Mouse (Mus musculus): ENCODE results near the gene 2010300C02Rik. TPM values are rescaled to one million over a fixed set of nuclear protein-coding genes. Genes with fewer than 3 reads are reported as not detected.

2010300C02Rik gene
- polyA plus RNA-seq, 1 experiment from 2014 or later: 14.2 TPM

DNA sequence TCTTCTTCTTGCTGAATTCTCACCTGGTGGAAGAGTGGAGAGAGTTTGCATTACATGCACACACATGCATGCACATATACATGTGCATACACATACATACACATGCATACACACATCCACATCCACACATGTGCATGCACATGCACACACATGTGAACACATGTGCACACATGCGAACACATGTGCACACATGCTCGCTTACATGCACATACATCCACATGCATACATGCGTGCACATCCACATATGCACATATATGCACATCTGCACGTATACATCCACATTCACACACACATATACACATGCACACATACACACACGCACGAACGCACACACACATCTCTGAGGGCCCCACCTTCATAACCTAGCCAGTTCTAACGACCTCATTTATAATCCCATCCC lies 136.7 kb downstream of the 2010300C02Rik start:
- H3K27ac ChIP-seq: no peak overlapping the region
- H3K27me3 ChIP-seq (replicated peaks): no peaks in the 10 kb centered on the region
- H3K36me3 ChIP-seq: no peaks in the 10 kb centered on the region
- WGBS: 78% methylated on average over 8 of the region's 8 CpGs
- no peak overlapping the region for H3K4me2 ChIP-seq (replicated peaks)
- H3K9ac ChIP-seq: no peak overlapping the region
- 0 out of 2 replicates have a peak, but pooled peaks have one; percentile 5 for ATAC-seq
- H3K9me3 ChIP-seq: no peaks in the 10 kb centered on the region
- peaks cover 11% of the 10 kb centered on the region for H3K4me1 ChIP-seq (replicated peaks)
- H3K4me3 ChIP-seq (replicated peaks): no peak overlapping the region

DNA sequence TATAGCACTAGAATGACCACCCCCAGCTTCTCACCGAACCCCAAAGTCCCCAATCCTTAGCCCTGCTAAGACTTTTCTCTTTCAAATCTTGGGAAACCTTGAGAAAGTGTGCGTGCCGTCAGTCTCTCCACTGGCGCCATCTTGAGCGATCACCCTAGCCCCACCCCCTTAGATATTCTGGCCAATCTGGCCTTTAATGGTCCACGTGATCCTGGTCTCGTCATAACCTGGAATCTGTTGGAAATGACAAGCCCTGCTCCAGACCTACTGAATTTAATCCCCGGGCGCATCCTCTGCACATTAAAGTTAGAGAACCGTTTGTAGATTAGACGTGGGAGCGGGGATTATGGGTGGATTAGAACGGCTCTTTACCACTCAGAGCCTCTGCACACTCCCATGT lies 140.2 kb downstream of the 2010300C02Rik start:
- Histone ChIP-seq H3K4me2 (replicated peaks) (no peak overlapping the region), H3K27ac (no peak overlapping the region), H3K4me3 (replicated peaks) (no peak overlapping the region), H3K9ac (no peak overlapping the region), H3K4me1 (replicated peaks) (peaks cover 8% of the 10 kb centered on the region), H3K9me3 (no peaks in the 10 kb centered on the region), H3K36me3 (no peaks in the 10 kb centered on the region), H3K27me3 (replicated peaks) (no peaks in the 10 kb centered on the region)
- 94% methylated on average over 13 of the region's 13 CpGs for WGBS
- no peak for ATAC-seq

DNA sequence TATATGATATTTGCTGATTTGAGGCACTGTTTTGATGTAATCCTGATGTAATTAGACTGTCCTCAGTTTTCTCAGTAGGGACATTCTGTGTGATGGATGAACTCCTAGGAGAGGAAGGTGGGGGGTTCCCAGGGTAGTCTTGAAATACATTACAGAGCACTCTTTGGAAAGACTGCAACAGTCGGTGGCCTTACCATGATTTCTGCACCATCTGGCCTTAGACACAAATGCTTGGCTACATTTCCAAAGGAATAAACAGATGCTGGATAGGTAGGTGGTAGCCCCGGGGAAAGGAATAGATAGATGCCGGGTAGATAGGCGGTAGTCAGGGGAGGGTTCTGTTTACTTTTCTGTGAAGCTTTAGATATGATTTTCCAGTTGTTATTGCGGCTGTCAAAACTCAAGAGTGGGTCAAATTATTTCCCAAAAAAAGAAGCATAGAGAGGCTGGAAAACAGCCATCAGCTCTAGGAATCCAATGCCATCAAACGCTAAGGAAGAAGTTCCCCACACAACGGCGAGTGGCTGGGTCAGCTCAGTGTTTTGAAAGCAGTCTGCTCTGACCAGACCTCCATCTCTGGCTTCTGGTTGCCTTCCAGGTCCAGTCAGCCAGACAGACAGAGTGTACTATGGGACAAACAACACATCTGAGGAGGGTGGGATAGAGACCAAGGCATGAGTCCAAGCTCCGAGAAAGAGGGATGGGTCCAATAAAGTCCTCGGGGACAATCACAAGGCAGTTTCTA lies 147.2 kb downstream of the 2010300C02Rik start:
- no peaks in the 10 kb centered on the region for H3K27me3 ChIP-seq (replicated peaks)
- no peaks in the 10 kb centered on the region for H3K9me3 ChIP-seq
- no peak for ATAC-seq
- H3K9ac ChIP-seq: no peak overlapping the region
- H3K36me3 ChIP-seq: no peaks in the 10 kb centered on the region
- H3K4me2 ChIP-seq (replicated peaks): no peak overlapping the region
- no peak overlapping the region for H3K27ac ChIP-seq
- H3K4me3 ChIP-seq (replicated peaks): no peak overlapping the region
- 0 out of 2 replicates have a peak, but pooled peaks cover 5% of the 10 kb centered on the region for H3K4me1 ChIP-seq (replicated peaks)
- 54% methylated on average over 10 of the region's 10 CpGs for WGBS

DNA sequence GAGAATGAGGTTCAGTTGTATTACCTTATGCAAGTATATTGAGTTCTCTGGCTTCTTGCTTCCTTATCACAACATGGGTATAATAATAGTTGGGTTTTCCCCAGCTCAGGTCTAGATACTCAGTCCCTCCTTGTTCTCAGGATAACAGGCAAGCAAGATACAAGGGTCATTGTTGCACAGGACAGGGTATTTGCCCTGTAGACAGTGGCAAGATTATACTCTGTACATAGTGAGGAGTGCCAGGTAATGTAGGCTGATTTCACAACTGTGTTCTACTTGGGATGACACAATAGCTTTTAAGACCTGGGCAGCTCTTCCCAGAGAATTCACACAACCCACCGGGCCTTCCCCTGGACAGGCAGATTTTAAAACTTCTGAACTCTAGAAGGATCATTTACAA lies 151.5 kb downstream of the 2010300C02Rik start:
- WGBS: 55% methylated on average over 1 of the region's 1 CpGs
- H3K36me3 ChIP-seq: no peaks in the 10 kb centered on the region
- peak; percentile 92 for ATAC-seq
- no peak overlapping the region for H3K4me3 ChIP-seq (replicated peaks)
- H3K9me3 ChIP-seq: no peaks in the 10 kb centered on the region
- H3K9ac ChIP-seq: no peak overlapping the region
- peak overlapping the region; percentile 44; the same call in 1 of the 2 replicates for H3K27ac ChIP-seq
- H3K4me2 ChIP-seq (replicated peaks): no peak overlapping the region
- 0 out of 2 replicates have a peak, but pooled peaks cover 8% of the 10 kb centered on the region for H3K4me1 ChIP-seq (replicated peaks)
- no peaks in the 10 kb centered on the region for H3K27me3 ChIP-seq (replicated peaks)

DNA sequence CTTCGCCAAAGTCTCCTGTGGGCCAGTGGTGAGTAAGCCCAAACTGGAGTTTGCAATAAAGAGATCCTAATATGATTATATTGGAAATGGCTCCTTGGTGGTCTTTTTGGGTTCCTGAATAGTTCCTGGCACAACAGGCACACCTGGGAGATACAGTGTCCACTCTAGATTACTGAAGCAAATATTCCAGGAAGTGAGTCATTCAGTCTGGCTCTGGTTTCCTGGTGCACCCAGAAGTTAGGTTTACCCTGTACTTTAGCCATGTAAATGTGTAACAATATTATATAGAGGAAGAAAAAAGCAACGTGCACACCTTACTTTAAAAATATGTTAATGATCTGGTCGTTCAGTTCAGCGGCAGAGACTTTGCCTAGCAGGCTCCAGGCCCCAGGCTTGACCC lies 153.1 kb downstream of the 2010300C02Rik start:
- H3K4me1 ChIP-seq (replicated peaks): 0 out of 2 replicates have a peak, but pooled peaks cover 3% of the 10 kb centered on the region
- H3K9me3 ChIP-seq: no peaks in the 10 kb centered on the region
- no peak overlapping the region for H3K9ac ChIP-seq
- H3K4me2 ChIP-seq (replicated peaks): no peak overlapping the region
- ATAC-seq: peak; percentile 68
- H3K36me3 ChIP-seq: no peaks in the 10 kb centered on the region
- H3K27ac ChIP-seq: peak overlapping the region; percentile 54
- WGBS: 60% methylated on average over 4 of the region's 4 CpGs
- no peak overlapping the region for H3K4me3 ChIP-seq (replicated peaks)
- no peaks in the 10 kb centered on the region for H3K27me3 ChIP-seq (replicated peaks)

DNA sequence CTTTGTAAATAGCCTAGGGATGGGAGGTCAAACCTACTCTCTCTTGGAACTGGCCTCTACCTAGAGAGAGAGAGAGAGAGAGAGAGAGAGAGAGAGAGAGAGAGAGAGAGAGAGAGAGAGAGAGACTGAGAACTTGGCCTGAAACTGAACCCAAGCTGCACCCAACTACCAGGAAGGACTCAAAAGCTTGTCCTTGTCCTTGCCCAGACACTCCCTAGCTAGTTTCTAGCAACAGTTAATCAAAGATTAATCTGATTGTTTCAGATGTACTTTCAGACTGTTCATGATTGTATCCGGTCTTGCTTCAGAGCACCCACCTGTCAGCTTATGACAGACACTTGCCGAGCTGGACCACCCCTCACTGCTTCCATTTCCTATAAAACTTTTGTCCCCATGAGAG lies 153.5 kb downstream of the 2010300C02Rik start:
- H3K9ac ChIP-seq: no peak overlapping the region
- 0 out of 2 replicates have a peak, but pooled peaks cover 3% of the 10 kb centered on the region for H3K4me1 ChIP-seq (replicated peaks)
- no peaks in the 10 kb centered on the region for H3K9me3 ChIP-seq
- H3K36me3 ChIP-seq: no peaks in the 10 kb centered on the region
- peak overlapping the region; percentile 54 for H3K27ac ChIP-seq
- peak; percentile 63 for ATAC-seq
- no peak overlapping the region for H3K4me3 ChIP-seq (replicated peaks)
- no peaks in the 10 kb centered on the region for H3K27me3 ChIP-seq (replicated peaks)
- H3K4me2 ChIP-seq (replicated peaks): no peak overlapping the region
- 61% methylated on average over 2 of the region's 2 CpGs for WGBS

DNA sequence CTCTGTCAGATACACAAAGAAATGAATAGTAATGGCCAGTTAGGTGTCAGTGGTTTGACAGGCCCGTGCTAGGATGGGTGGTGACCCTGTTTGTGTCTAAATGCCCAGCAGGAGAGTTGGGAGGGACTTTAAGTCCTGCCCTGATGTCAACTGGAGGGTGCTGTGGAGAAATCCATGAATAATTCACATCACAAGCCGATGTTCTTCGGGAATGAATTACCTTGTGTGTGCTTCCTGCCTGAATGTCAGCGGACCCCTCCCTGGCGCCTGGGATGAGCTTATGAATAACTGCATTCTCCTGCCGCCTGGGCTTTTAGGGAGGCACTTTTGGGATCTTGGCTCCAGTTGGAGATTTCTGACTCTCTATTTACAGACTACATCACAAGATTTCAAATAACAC lies 154.5 kb downstream of the 2010300C02Rik start:
- Histone ChIP-seq H3K4me2 (replicated peaks) (no peak overlapping the region), H3K9me3 (no peaks in the 10 kb centered on the region), H3K4me1 (replicated peaks) (0 out of 2 replicates have a peak, but pooled peaks cover 3% of the 10 kb centered on the region), H3K9ac (no peak overlapping the region), H3K36me3 (no peaks in the 10 kb centered on the region), H3K4me3 (replicated peaks) (no peak overlapping the region), H3K27ac (no peak overlapping the region), H3K27me3 (replicated peaks) (no peaks in the 10 kb centered on the region)
- ATAC-seq: no peak
- whole genome bisulfite sequencing: 45% methylated on average over 6 of the region's 6 CpGs

DNA sequence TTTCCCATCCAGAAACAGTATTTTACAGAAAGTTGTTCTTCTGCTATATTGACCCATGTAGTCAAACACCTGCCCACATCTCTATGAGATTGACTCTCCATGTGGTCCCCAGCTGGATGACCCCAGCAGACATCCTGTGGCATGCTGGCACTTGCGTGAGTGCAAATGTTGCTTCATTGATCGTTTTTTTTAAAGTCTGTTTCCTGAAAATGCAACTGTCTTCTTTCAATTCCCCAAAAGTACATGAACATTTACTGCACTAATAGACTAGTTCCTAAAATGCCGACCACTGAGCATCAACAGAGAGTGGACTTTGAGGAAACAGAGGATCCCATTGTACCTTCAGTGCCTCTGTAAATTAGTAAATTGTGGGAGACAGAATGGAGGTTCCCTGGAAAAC lies 157.9 kb downstream of the 2010300C02Rik start:
- H3K9ac ChIP-seq: no peak overlapping the region
- 84% methylated on average over 3 of the region's 3 CpGs for WGBS
- H3K27me3 ChIP-seq (replicated peaks): no peaks in the 10 kb centered on the region
- no peak for ATAC-seq
- H3K36me3 ChIP-seq: no peaks in the 10 kb centered on the region
- 0 out of 2 replicates have a peak, but pooled peaks cover 3% of the 10 kb centered on the region for H3K4me1 ChIP-seq (replicated peaks)
- H3K9me3 ChIP-seq: no peaks in the 10 kb centered on the region
- H3K4me2 ChIP-seq (replicated peaks): no peak overlapping the region
- no peak overlapping the region for H3K27ac ChIP-seq
- no peak overlapping the region for H3K4me3 ChIP-seq (replicated peaks)

Other genes starting within 250 kb of the 2010300C02Rik start
- 44.5 and 46.3 TPM in 2 replicates for gene Mgat4a, start 179.1 kb downstream of the 2010300C02Rik start, polyA plus RNA-seq (2015; fragmentation: Nextera tagmentation; extraction: Ambion mirVana)
- gene Tsga10, start 146.3 kb upstream of the 2010300C02Rik start, polyA plus RNA-seq (2015; fragmentation: Nextera tagmentation; extraction: Ambion mirVana): 4.5 and 4.7 TPM in 2 replicates
- gene Lipt1, start 151.7 kb upstream of the 2010300C02Rik start, polyA plus RNA-seq (2015; fragmentation: Nextera tagmentation; extraction: Ambion mirVana): 9.0 and 11.4 TPM in 2 replicates
- gene Mitd1, start 170.3 kb upstream of the 2010300C02Rik start, polyA plus RNA-seq (2015; fragmentation: Nextera tagmentation; extraction: Ambion mirVana): 29.7 and 29.8 TPM in 2 replicates
- 255 and 258 TPM in 2 replicates for gene Mrpl30, start 170.4 kb upstream of the 2010300C02Rik start, polyA plus RNA-seq (2015; fragmentation: Nextera tagmentation; extraction: Ambion mirVana)
- not detected in 2 replicates for gene Lyg2, start 196.4 kb upstream of the 2010300C02Rik start, polyA plus RNA-seq (2015; fragmentation: Nextera tagmentation; extraction: Ambion mirVana)
- gene Lyg1, start 237.7 kb upstream of the 2010300C02Rik start, polyA plus RNA-seq (2015; fragmentation: Nextera tagmentation; extraction: Ambion mirVana): not detected in 2 replicates